Mouse (Mus musculus): ENCODE data around the gene Tbc1d1.

GRCm38 (mm10) chr5:64232872-64233271 lies 76.8 kb downstream of the Tbc1d1 start:
- TF ChIP-seq EP300 (optimal IDR thresholded peaks at IDR 0.05) (no peak), CTCF (IDR thresholded peaks at IDR 0.05; ENCODE audit: low read depth) (no peak)
